Mouse (Mus musculus) urinary bladder, postnatal 36 days (tissue): ENCODE data around the gene Wdr59.
A peak's percentile ranks its signal among the peaks of the same experiment; 100 is the strongest.

ENCODE experiments used
- DNase-seq, 2 experiments: peaks; one replicate each; pipeline ENCODE4 v3.0.0; 2022; ENCODE audit warnings: low spot score in 2 of 2, mixed read lengths in 1 of 2

The Wdr59 gene

GRCm38 (mm10) chr8:111493176-111493575 is 28.7 kb downstream of the Wdr59 start:
- DNase-seq = no peak

- no peak for DNase-seq
Observed at GRCm38 (mm10) chr8:111492508-111492907, 29.4 kb downstream of the Wdr59 start.

- DNase-seq = no peak
Observed at GRCm38 (mm10) chr8:111491191-111491590, 30.7 kb downstream of the Wdr59 start.

- DNase-seq = no peak
Observed at GRCm38 (mm10) chr8:111490034-111490591, 31.8 kb downstream of the Wdr59 start.

GRCm38 (mm10) chr8:111480691-111481090 is 41.2 kb downstream of the Wdr59 start:
- no peak for DNase-seq

GRCm38 (mm10) chr8:111477761-111478465 is 44.0 kb downstream of the Wdr59 start:
- DNase-seq = no peak

GRCm38 (mm10) chr8:111471526-111472081 is 50.3 kb downstream of the Wdr59 start:
- DNase-seq = no peak

- DNase-seq = no peak
Observed at GRCm38 (mm10) chr8:111469013-111469412, 52.9 kb downstream of the Wdr59 start.

- no peak for DNase-seq
Observed at GRCm38 (mm10) chr8:111465341-111465740, 56.6 kb downstream of the Wdr59 start.

GRCm38 (mm10) chr8:111464526-111464925 is 57.4 kb downstream of the Wdr59 start:
- DNase-seq = no peak

- DNase-seq = no peak
Observed at GRCm38 (mm10) chr8:111449671-111450070, 72.2 kb downstream of the Wdr59 start.

GRCm38 (mm10) chr8:111445960-111446660 is 75.8 kb downstream of the Wdr59 start:
- no peak for DNase-seq

- no peak for DNase-seq
Observed at GRCm38 (mm10) chr8:111445558-111445957, 76.3 kb downstream of the Wdr59 start.

- no peak for DNase-seq
Observed at GRCm38 (mm10) chr8:111444245-111444644, 77.6 kb downstream of the Wdr59 start.

GRCm38 (mm10) chr8:111439189-111439588 is 82.7 kb downstream of the Wdr59 start:
- DNase-seq = peak; percentile 73 to 77

- no peak for DNase-seq
Observed at GRCm38 (mm10) chr8:111435071-111435828, 86.6 kb downstream of the Wdr59 start.

GRCm38 (mm10) chr8:111424646-111425045 is 97.2 kb downstream of the Wdr59 start:
- DNase-seq = no peak

- no peak for DNase-seq
Observed at GRCm38 (mm10) chr8:111424181-111424580, 97.7 kb downstream of the Wdr59 start.

GRCm38 (mm10) chr8:111422614-111423013 is 99.3 kb downstream of the Wdr59 start:
- no peak for DNase-seq

GRCm38 (mm10) chr8:111419171-111419570 is 102.7 kb downstream of the Wdr59 start:
- DNase-seq = no peak

- DNase-seq = peak in 1 of 2 experiments; percentile 19
Observed at GRCm38 (mm10) chr8:111418601-111419000, 103.3 kb downstream of the Wdr59 start.

- no peak for DNase-seq
Observed at GRCm38 (mm10) chr8:111417222-111417621, 104.7 kb downstream of the Wdr59 start.
